Mouse (Mus musculus) intestine, embryonic 14.5 days (tissue): ENCODE measurements around the gene Tmem150b. TPM values are rescaled to one million over a fixed set of nuclear protein-coding genes. Genes with fewer than 3 reads are reported as not detected.
A peak's percentile ranks its signal among the peaks of the same experiment; 100 is the strongest.

ENCODE experiments used
- ATAC-seq: fragments of 200-750 bp; cut with Nextera tagmentation; replicated peaks from 2 replicates; pipeline ENCODE4 v1.8.0; 2017; ENCODE audit warnings: low read depth, moderate number of reproducible peaks, moderate TSS enrichment, moderate library complexity; ENCODE audit not compliant: low FRiP score, low TSS enrichment
- DNase-seq: peaks from one replicate; pipeline ENCODE4 v3.0.0-alpha.2; 2018; ENCODE audit warnings: low spot score
- H3K27ac ChIP-seq: fragments of 300-500 bp; sonication (generic); 2 replicates; pipeline ENCODE4 v1.5.1; 2014; ENCODE audit warnings: low read depth, mild to moderate bottlenecking, control low read depth
- H3K27me3 ChIP-seq: fragments of 300-500 bp; sonication (generic); replicated peaks from 2 replicates; pipeline ENCODE4 v1.6.1; 2014; ENCODE audit warnings: low read length, control low read depth; ENCODE audit not compliant: control insufficient read depth, insufficient read depth
- H3K36me3 ChIP-seq: fragments of 300-500 bp; sonication (generic); 2 replicates; pipeline ENCODE4 v1.6.1; 2014; ENCODE audit warnings: low read length, control low read depth; ENCODE audit not compliant: control insufficient read depth, insufficient read depth
- H3K4me1 ChIP-seq: fragments of 300-500 bp; sonication (generic); replicated peaks from 2 replicates; pipeline ENCODE4 v1.6.1; 2014; ENCODE audit warnings: low read length, control low read depth, mixed read lengths; ENCODE audit not compliant: control insufficient read depth, insufficient read depth
- H3K4me2 ChIP-seq: fragments of 300-500 bp; sonication (generic); 2 replicates; pipeline ENCODE4 v1.6.1; 2014; ENCODE audit warnings: low read length
- H3K4me3 ChIP-seq: fragments of 300-500 bp; sonication (generic); 2 replicates; pipeline ENCODE4 v1.5.1; 2014; ENCODE audit warnings: low read depth, low read length, control low read depth, mixed read lengths
- H3K9ac ChIP-seq: fragments of 300-500 bp; sonication (generic); 2 replicates; pipeline ENCODE4 v1.6.1; 2014; ENCODE audit warnings: mild to moderate bottlenecking, low read length
- H3K9me3 ChIP-seq: fragments of 300-500 bp; sonication (generic); 2 replicates; pipeline ENCODE4 v1.6.1; 2016; ENCODE audit warnings: low read length, control low read depth; ENCODE audit not compliant: control insufficient read depth
- WGBS: fragments of 180-500 bp; shearing (Covaris S2); extraction: QIAGEN DNeasy Blood & Tissue Kit; methylation state at CpG from one replicate; pipeline ENCODE4 v1.1.7; 2014; 5-methylcytosine and 5-hydroxymethylcytosine counted together
- polyA plus RNA-seq: library from polyadenylated mRNA; unstranded; fragments of >200 nt; fragmentation: Nextera tagmentation; extraction: Ambion mirVana; gene quantifications from 2 replicates; pipeline ENCODE4 v1.2.1, GENCODE M21; 2014

The Tmem150b gene
- polyA plus RNA-seq, 1 experiment from 2014 or later, result 0.66 TPM

DNA sequence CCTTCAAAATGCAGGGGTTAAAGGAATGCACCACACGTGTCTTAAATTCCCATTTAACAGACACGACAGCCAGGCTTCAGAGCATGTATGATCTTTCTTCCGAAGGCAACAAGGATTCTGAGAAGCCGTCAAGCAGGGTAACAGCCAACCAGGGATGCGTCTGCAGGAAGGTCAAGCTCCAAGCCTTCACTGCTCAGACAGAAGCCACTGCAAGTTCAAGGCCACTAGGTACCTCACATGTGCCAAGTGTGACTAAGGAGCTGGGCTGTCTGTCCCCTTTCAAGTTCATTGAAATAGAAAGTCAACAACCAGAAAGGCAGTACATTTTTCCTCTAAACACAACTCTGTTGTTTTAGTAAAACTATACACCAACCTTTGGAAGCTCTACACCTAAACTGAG lies 58.2 kb downstream of the Tmem150b start:
- H3K27me3 ChIP-seq, result no peaks in the 10 kb centered on the region
- 0 out of 2 replicates have a peak, but pooled peaks cover 2% of the 10 kb centered on the region for H3K4me1 ChIP-seq
- DNase-seq (no peak), ATAC-seq (no peak)
- no peak overlapping the region for H3K4me3 ChIP-seq
- peaks cover 60% of the 10 kb centered on the region for H3K36me3 ChIP-seq
- no peak overlapping the region for H3K27ac ChIP-seq
- no peaks in the 10 kb centered on the region for H3K9me3 ChIP-seq
- 93% methylated on average over 5 of the region's 5 CpGs for WGBS
- H3K9ac ChIP-seq, result no peak overlapping the region
- no peak overlapping the region for H3K4me2 ChIP-seq

DNA sequence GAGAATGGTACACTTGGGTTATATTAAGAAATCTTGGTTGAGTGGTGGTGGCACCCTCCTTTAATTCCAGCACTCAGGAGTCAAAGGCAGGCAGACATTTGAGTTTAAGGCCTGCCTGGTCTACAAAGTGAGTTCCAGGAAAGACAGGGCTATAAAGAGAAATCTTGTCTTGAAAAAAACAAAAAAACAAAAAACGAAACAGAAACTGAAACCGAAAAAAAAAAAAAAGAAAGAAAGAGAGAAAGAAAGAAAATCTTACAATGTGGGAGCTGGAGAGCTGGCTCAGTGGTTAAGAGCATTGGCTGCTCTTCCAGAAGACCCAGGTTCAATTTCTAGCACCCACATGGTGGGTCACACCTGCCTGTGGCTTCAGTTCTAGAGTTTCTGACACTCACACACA lies 61.3 kb downstream of the Tmem150b start:
- Histone ChIP-seq H3K9me3 (no peaks in the 10 kb centered on the region), H3K27ac (no peak overlapping the region), H3K4me1 (peaks cover 8% of the 10 kb centered on the region; the same call in 1 of the 2 replicates), H3K4me2 (no peak overlapping the region), H3K4me3 (no peak overlapping the region), H3K9ac (no peak overlapping the region), H3K27me3 (no peaks in the 10 kb centered on the region), H3K36me3 (peaks cover 54% of the 10 kb centered on the region)
- WGBS, result 94% methylated on average over 2 of the region's 2 CpGs
- no peak for ATAC-seq
- no peak for DNase-seq

DNA sequence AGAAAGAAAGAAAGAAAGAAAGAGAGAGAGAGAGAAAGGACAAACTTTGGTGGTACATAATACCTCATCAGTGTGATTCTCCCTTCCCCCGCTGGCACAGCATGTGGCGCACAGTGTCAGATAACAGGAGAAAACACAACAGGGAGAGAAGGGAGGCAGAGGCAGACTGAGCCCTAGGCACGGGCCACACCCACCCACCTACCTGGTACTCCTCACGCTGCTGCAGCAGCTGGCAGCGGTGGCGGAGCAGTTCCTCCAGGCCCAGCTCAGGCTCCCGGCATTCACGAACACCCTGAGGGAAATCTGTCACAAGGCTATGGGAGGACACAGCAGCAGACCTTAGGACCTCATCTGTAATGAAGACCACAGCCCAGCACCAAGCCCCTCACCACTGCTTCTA lies 61.9 kb downstream of the Tmem150b start:
- Histone ChIP-seq H3K27me3 (no peaks in the 10 kb centered on the region), H3K27ac (no peak overlapping the region), H3K36me3 (peaks cover 49% of the 10 kb centered on the region), H3K4me3 (no peak overlapping the region), H3K4me2 (no peak overlapping the region), H3K9ac (no peak overlapping the region), H3K4me1 (peaks cover 8% of the 10 kb centered on the region; the same call in 1 of the 2 replicates), H3K9me3 (no peaks in the 10 kb centered on the region)
- DNase-seq, result no peak
- 72% methylated on average over 8 of the region's 8 CpGs for WGBS
- no peak for ATAC-seq

DNA sequence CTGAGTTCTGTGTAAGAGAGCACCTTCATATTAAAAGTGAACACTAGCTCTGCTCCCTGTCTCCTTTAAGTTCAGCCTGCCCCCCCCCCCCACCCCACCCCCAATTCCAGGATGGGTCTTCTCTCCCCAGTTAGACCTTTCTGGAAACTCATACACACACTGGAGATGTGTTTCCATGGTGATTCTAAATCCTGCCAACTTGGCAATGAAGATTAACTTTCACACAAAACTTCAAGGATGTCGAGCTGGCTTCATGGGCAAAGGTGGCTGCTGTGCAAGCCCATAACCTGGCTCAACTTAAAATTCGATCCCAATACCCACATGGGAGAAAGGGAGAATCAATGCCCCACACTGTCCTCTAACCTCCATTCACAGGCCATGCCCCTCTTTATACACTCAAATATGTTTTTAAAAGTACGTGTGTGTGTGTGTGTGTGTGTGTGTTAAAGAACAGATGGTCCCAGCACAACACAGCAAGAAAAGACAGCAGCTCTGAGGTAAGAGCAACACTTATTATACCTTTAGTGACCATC lies 65.1 kb downstream of the Tmem150b start:
- WGBS, result 58% methylated on average over 3 of the region's 3 CpGs
- H3K9me3 ChIP-seq, result no peaks in the 10 kb centered on the region
- peaks cover 37% of the 10 kb centered on the region for H3K4me1 ChIP-seq
- ATAC-seq (no peak), DNase-seq (no peak)
- H3K4me3 ChIP-seq, result peak overlapping the region; percentile 95
- H3K27me3 ChIP-seq, result no peaks in the 10 kb centered on the region
- H3K9ac ChIP-seq, result peak overlapping the region; percentile 90
- peak overlapping the region; percentile 90 for H3K4me2 ChIP-seq
- peak overlapping the region; percentile 94; the same call in 1 of the 2 replicates for H3K27ac ChIP-seq
- H3K36me3 ChIP-seq, result peaks cover 29% of the 10 kb centered on the region

DNA sequence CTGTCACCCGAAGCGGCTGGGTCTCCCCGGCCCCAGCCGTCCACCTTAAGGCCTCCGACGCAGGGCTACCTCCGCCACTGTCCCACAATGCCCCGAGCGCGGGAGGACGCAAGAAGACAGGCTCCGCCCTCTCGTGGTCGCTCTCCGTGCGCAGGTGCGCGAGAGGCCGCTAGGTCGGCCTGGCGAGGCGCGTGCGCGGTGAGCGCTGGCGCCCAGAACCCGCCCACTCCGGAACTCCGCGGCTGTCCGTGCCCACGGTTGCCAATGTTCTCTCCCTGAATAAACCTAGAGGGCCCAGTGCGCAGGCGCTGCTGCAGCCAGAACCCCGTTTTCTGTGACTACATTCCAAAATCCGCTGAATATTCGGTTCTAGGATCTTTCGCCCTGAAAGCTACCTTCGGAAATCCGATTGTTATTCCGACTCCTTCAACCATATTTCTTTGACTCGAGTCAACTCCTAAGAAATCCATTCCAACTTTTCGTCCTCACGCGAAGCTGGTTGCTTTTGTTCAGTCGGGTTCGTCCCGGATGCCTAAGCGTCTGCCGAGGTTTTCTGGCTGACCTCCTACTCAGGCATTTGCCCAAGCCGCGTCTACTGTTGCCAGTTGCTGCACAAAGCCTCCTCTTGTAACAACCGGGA lies 66.0 kb downstream of the Tmem150b start, which contains the start of gene Ppp6r1:
Ppp6r1 (minus strand) TSS at position 108 of the 640 bp plus-strand sequence.
- DNase-seq (peak; percentile 94), ATAC-seq (peak; percentile 97)

DNA sequence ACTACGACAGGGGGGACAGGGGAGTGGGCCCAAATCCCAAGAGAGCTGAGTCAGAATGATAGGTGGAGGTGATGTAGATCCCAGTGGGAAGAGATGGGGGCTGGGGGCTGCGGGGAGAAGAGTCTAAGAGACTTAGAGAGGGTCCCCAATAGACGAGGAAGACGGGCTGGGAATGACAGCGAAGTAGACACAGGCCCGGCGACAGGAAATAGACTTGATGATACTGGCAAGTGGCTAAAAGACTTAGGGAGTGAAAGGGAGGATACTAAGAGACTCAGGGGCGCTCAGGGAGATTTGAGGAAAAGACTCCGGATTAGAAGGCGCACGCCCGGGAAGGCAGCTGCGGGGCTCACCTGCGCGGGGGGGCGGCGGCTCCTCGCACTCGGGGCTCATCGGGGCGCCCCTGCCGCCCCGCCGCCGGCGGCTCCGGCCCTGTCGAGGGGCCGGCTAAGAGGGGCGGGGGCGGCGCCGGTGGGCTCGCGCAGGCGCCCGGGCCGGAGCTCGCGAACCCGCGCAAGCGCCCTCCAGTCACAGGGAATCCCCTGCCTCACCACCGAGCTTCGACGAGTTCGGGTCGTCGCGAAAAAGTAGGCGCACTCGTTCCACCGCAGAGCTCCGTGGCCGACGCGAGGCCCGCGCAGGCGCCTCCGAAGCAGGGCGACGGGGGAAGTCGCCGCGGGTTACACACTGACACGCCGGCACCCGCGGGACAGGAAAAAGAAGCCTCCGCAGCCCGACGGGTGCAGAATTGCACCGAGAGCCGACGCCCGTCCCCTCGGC lies 66.7 kb downstream of the Tmem150b start:
- Histone ChIP-seq H3K27me3 (no peaks in the 10 kb centered on the region), H3K4me2 (peak overlapping the region; percentile 90), H3K4me3 (peak overlapping the region; percentile 95), H3K36me3 (peaks cover 15% of the 10 kb centered on the region; the same call in 1 of the 2 replicates), H3K9ac (peak overlapping the region; percentile 90), H3K27ac (peak overlapping the region; percentile 94), H3K4me1 (peaks cover 40% of the 10 kb centered on the region), H3K9me3 (no peaks in the 10 kb centered on the region)
- DNase-seq (peak; percentile 56), ATAC-seq (peak; percentile 74)
- WGBS, result under 1% methylated on average over 69 of the region's 78 CpGs

More for the DNA sequence above, 66.0 kb downstream of the Tmem150b start, which contains the start of gene Ppp6r1:
- H3K4me2 ChIP-seq, result peak within 1 kb of the TSS; percentile 90
- H3K9ac ChIP-seq, result peak within 1 kb of the TSS; percentile 90
- peaks cover 22% of the 10 kb centered on the region for H3K36me3 ChIP-seq
- no peaks in the 10 kb centered on the region for H3K9me3 ChIP-seq
- under 1% methylated on average over 54 of the region's 54 CpGs for WGBS
- H3K4me1 ChIP-seq, result peaks cover 39% of the 10 kb centered on the region
- no peaks in the 10 kb centered on the region for H3K27me3 ChIP-seq
- H3K27ac ChIP-seq, result peak within 1 kb of the TSS; percentile 94
- peak within 1 kb of the TSS; percentile 95 for H3K4me3 ChIP-seq

DNA sequence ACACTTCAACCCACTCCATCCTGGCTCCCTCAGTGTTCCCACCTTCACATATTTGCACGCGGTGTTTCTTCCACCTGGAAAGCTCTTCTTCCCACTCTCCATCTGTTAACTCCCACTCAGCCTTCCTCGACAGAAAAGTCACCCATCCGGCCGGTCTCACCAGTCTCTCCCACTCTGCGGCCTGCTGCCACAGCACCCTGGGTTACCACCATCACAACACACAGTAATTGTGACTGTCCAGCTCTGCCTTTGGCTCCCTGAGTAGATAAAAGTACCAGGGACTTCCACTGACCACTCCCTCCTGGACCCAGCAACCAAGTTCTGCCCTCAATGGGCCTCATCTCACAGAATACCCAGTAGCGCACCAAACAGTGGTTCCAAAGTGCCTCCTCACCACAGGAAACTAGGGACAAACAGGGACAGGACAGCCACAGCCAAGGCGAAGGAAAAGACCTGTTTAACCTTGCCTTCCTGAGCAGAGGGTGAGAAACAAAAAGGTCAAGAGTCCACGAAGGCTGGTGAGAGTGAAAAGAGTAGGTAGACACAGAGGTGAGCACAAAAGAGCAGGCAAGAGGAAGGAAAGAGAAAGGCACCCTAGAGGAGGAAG lies 67.4 kb downstream of the Tmem150b start:
- H3K27ac ChIP-seq, result peak overlapping the region; percentile 94; the same call in 1 of the 2 replicates
- no peak for ATAC-seq

More for the DNA sequence above, 67.4 kb downstream of the Tmem150b start:
- Histone ChIP-seq H3K9ac (peak overlapping the region; percentile 90), H3K36me3 (peaks cover 14% of the 10 kb centered on the region; the same call in 1 of the 2 replicates), H3K4me3 (peak overlapping the region; percentile 95), H3K4me2 (peak overlapping the region; percentile 90), H3K27me3 (no peaks in the 10 kb centered on the region), H3K4me1 (peaks cover 41% of the 10 kb centered on the region), H3K9me3 (no peaks in the 10 kb centered on the region)
- 39% methylated on average over 9 of the region's 9 CpGs for WGBS
- DNase-seq, result peak; percentile 60
